Mouse (Mus musculus) heart, postnatal 0 days (tissue): ENCODE measurements at regions not wholly inside any gene's neighbourhood (a gene's known extent, or its start where the extent isn't known, plus 50 kb on each side); places are given as distances from the start of the nearest gene placed in this dataset.

ENCODE experiments used
- ATAC-seq: fragments of 200-750 bp; cut with Nextera tagmentation; 2 replicates; pipeline ENCODE4 v1.8.0; 2017; ENCODE audit warnings: low read depth, moderate number of reproducible peaks, moderate library complexity; ENCODE audit not compliant: insufficient read depth
- DNase-seq: peaks from one replicate; pipeline ENCODE4 v3.0.0-alpha.2; 2016; ENCODE audit warnings: low spot score
- H3K27ac ChIP-seq: fragments of 300-500 bp; sonication (generic); 2 replicates; pipeline ENCODE4 v1.5.1; 2014; ENCODE audit warnings: low read depth, mild to moderate bottlenecking
- H3K27me3 ChIP-seq: fragments of 300-500 bp; sonication (generic); 2 replicates; pipeline ENCODE4 v1.6.1; 2014; ENCODE audit warnings: low read length, mixed read lengths; ENCODE audit not compliant: control insufficient read depth, insufficient read depth
- H3K36me3 ChIP-seq: fragments of 300-500 bp; sonication (generic); replicated peaks from 2 replicates; pipeline ENCODE4 v1.6.1; 2014; ENCODE audit warnings: low read length, mixed read lengths; ENCODE audit not compliant: control insufficient read depth, insufficient read depth
- H3K4me1 ChIP-seq: fragments of 300-500 bp; sonication (generic); 2 replicates; pipeline ENCODE4 v1.6.1; 2014; ENCODE audit warnings: antibody characterized with exemption; ENCODE audit not compliant: control insufficient read depth, insufficient read depth
- H3K4me2 ChIP-seq: fragments of 300-500 bp; sonication (generic); 2 replicates; pipeline ENCODE4 v1.6.1; 2014; ENCODE audit warnings: low read depth, mild to moderate bottlenecking, low read length, moderate library complexity
- H3K4me3 ChIP-seq: fragments of 300-500 bp; sonication (generic); 2 replicates; pipeline ENCODE4 v1.5.1; 2014; ENCODE audit warnings: low read depth, low read length
- H3K9ac ChIP-seq: fragments of 300-500 bp; sonication (generic); replicated peaks from 2 replicates; pipeline ENCODE4 v1.6.1; 2014; ENCODE audit warnings: low read depth, low read length, mixed read lengths
- H3K9me3 ChIP-seq: fragments of 300-500 bp; sonication (generic); replicated peaks from 2 replicates; pipeline ENCODE4 v1.6.1; 2016; ENCODE audit warnings: low read length; ENCODE audit not compliant: control insufficient read depth
- CTCF ChIP-seq: IDR thresholded peaks from 2 replicates; pipeline ENCODE4 v1.5.1; 2016; ENCODE audit warnings: antibody characterized with exemption, control low read depth, low read depth
- EP300 ChIP-seq: IDR thresholded peaks from 2 replicates; pipeline ENCODE4 v1.6.1; 2016; ENCODE audit warnings: antibody characterized with exemption, low read depth
- WGBS: fragments of 180-500 bp; shearing (Covaris S2); extraction: QIAGEN DNeasy Blood & Tissue Kit; methylation state at CpG from one replicate; pipeline ENCODE4 v1.1.7; 2014; 5-methylcytosine and 5-hydroxymethylcytosine counted together

- H3K9ac ChIP-seq = no peak overlapping the region
- H3K9me3 ChIP-seq = peaks cover 6% of the 10 kb centered on the region; the same call in 1 of the 2 replicates
- WGBS = 70% methylated on average over 10 of the region's 10 CpGs
- ATAC-seq (no peak), DNase-seq (no peak)
- H3K4me2 ChIP-seq = no peak overlapping the region
- no peak overlapping the region for H3K4me3 ChIP-seq
- no peaks in the 10 kb centered on the region for H3K27me3 ChIP-seq
- no peaks in the 10 kb centered on the region for H3K36me3 ChIP-seq
- TF ChIP-seq EP300 (no peak), CTCF (no peak)
- no peak overlapping the region for H3K27ac ChIP-seq
- peaks cover 15% of the 10 kb centered on the region; the same call in 1 of the 2 replicates for H3K4me1 ChIP-seq
These were observed 232.0 kb upstream of the Arid2 start for GRCm38 (mm10) chr15:96055361-96055760.

GRCm38 (mm10) chr15:96055796-96056473 lies 231.4 kb upstream of the Arid2 start:
- no peak overlapping the region for H3K4me3 ChIP-seq
- DNase-seq (no peak), ATAC-seq (no peak)
- H3K36me3 ChIP-seq = no peaks in the 10 kb centered on the region
- no peak overlapping the region for H3K27ac ChIP-seq
- H3K27me3 ChIP-seq = no peaks in the 10 kb centered on the region
- H3K4me1 ChIP-seq = peaks cover 16% of the 10 kb centered on the region; the same call in 1 of the 2 replicates
- TF ChIP-seq CTCF = no peak
- no peak for TF ChIP-seq EP300
- no peak overlapping the region for H3K9ac ChIP-seq
- no peak overlapping the region for H3K4me2 ChIP-seq
- peaks cover 6% of the 10 kb centered on the region; the same call in 1 of the 2 replicates for H3K9me3 ChIP-seq
- WGBS = 61% methylated on average over 16 of the region's 16 CpGs

- H3K4me3 ChIP-seq = no peak overlapping the region
- ATAC-seq (peak; percentile 87), DNase-seq (peak; percentile 74)
- no peak overlapping the region for H3K9ac ChIP-seq
- no peak overlapping the region for H3K4me2 ChIP-seq
- TF ChIP-seq CTCF (no peak), EP300 (no peak)
- H3K27ac ChIP-seq = peak overlapping the region; percentile 56
- H3K4me1 ChIP-seq = peaks cover 16% of the 10 kb centered on the region; the same call in 1 of the 2 replicates
- no peaks in the 10 kb centered on the region for H3K27me3 ChIP-seq
- 14% methylated on average over 3 of the region's 3 CpGs for WGBS
- H3K36me3 ChIP-seq = no peaks in the 10 kb centered on the region
- peaks cover 2% of the 10 kb centered on the region; the same call in 1 of the 2 replicates for H3K9me3 ChIP-seq
These were observed 227.7 kb upstream of the Arid2 start for GRCm38 (mm10) chr15:96059623-96060022.

DNA sequence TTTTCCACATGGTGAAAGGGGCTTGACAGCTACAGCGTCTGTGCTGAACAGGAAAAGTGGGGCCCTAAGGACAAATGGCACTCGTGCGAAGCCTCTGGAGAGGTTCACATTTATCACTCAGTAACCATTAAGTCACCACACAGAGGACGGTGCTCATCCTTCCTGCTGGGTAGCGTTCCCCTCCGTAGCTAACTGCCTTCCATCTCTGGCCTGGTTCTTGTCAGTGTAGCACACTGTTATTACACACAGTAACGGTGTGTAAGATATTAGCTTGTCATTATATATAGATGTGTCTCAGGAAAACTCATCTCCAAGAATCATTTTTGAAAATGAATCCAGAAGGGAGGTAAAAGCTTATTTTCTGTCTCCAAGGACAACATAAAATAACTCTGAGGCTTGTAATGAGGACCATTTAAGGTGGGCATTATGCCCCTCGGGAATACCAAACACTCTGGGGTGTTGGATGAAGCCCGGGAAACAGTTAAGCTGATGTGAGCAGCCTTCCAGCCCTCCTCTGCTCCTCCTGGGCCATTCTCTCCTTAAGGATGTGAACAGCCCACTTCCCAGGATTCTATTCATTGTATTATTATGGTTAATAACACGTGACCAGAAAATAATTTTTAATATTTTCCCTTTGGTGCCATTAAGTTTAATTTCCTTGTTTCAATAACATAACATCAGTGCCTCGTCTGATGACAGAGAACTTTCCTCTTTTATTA lies 222.7 kb upstream of the Arid2 start:
- Histone ChIP-seq H3K4me1 (peaks cover 6% of the 10 kb centered on the region; the same call in 1 of the 2 replicates), H3K27ac (no peak overlapping the region), H3K4me3 (no peak overlapping the region), H3K9ac (no peak overlapping the region), H3K4me2 (no peak overlapping the region), H3K36me3 (no peaks in the 10 kb centered on the region), H3K27me3 (no peaks in the 10 kb centered on the region), H3K9me3 (no peaks in the 10 kb centered on the region)
- ATAC-seq (no peak), DNase-seq (no peak)
- 66% methylated on average over 11 of the region's 11 CpGs for WGBS
- TF ChIP-seq EP300 (no peak), CTCF (no peak)

- Histone ChIP-seq H3K9me3 (no peaks in the 10 kb centered on the region), H3K4me1 (peaks cover 7% of the 10 kb centered on the region), H3K27me3 (no peaks in the 10 kb centered on the region), H3K36me3 (no peaks in the 10 kb centered on the region), H3K4me2 (no peak overlapping the region), H3K9ac (no peak overlapping the region), H3K4me3 (no peak overlapping the region), H3K27ac (no peak overlapping the region)
- TF ChIP-seq CTCF = no peak
- TF ChIP-seq EP300 = no peak
- ATAC-seq = no peak
- 80% methylated on average over 9 of the region's 9 CpGs for WGBS
- no peak for DNase-seq
These were observed 211.7 kb upstream of the Arid2 start for GRCm38 (mm10) chr15:96075615-96076014.
